Mouse (Mus musculus): ENCODE results near the gene Vcp. TPM values are rescaled to one million over a fixed set of nuclear protein-coding genes. Genes with fewer than 3 reads are reported as not detected.

Gene Vcp
- total RNA-seq, 2 experiments from 2014 or later = 229 to 272 TPM

GRCm38 (mm10) chr4:43025084-43025960 is 25.0 kb upstream of the Vcp start, which contains the start of gene Pigo:
Gene Pigo (minus strand): TSS chr4:43025819.
- intact Hi-C loops (cut with DNase I) = loop anchor here (1.0 kb wide), 1 partner anchor 20 kb away; no protein-coding TSS in a partner anchor
- Histone ChIP-seq H3K4me3 (peak within 1 kb of the TSS; percentile 75), H3K27ac (peak within 1 kb of the TSS; percentile 95)
- DNase-seq = peak; percentile 96
- TF ChIP-seq CTCF (IDR thresholded peaks at IDR 0.05) = peak; percentile 65

- TF ChIP-seq CTCF (IDR thresholded peaks at IDR 0.05) = no peak
- intact Hi-C loops (cut with DNase I) = loop anchor here (1.0 kb wide), 1 partner anchor 19 kb away; no protein-coding TSS in a partner anchor
- Histone ChIP-seq H3K27ac (peak overlapping the region; percentile 95), H3K4me3 (peak overlapping the region; percentile 75)
- no peak for DNase-seq
Measured at GRCm38 (mm10) chr4:43024673-43025072, 24.4 kb upstream of the Vcp start.

- H3K4me3 ChIP-seq = no peak overlapping the region
- intact Hi-C loops (cut with DNase I) = no loop called here
- no peak for TF ChIP-seq CTCF (IDR thresholded peaks at IDR 0.05)
- DNase-seq = no peak
- no peak overlapping the region for H3K27ac ChIP-seq
Measured at GRCm38 (mm10) chr4:43021341-43021740, 21.0 kb upstream of the Vcp start.

- H3K27ac ChIP-seq = no peak overlapping the region
- no peak for TF ChIP-seq CTCF (IDR thresholded peaks at IDR 0.05)
- DNase-seq = no peak
- intact Hi-C loops (cut with DNase I) = no loop called here
- H3K4me3 ChIP-seq = no peak overlapping the region
Measured at GRCm38 (mm10) chr4:43020876-43021275, 20.6 kb upstream of the Vcp start.

GRCm38 (mm10) chr4:43019641-43020465 is 19.5 kb upstream of the Vcp start:
- no peak overlapping the region for H3K27ac ChIP-seq
- DNase-seq = no peak
- no peak for TF ChIP-seq CTCF (IDR thresholded peaks at IDR 0.05)
- intact Hi-C loops (cut with DNase I) = no loop called here
- no peak overlapping the region for H3K4me3 ChIP-seq

GRCm38 (mm10) chr4:43019176-43019575 is 18.9 kb upstream of the Vcp start:
- no peak for DNase-seq
- intact Hi-C loops (cut with DNase I) = no loop called here
- TF ChIP-seq CTCF (IDR thresholded peaks at IDR 0.05) = no peak
- Histone ChIP-seq H3K4me3 (no peak overlapping the region), H3K27ac (no peak overlapping the region)

GRCm38 (mm10) chr4:43018156-43018555 is 17.8 kb upstream of the Vcp start:
- intact Hi-C loops (cut with DNase I) = no loop called here

GRCm38 (mm10) chr4:43012091-43012490 is 11.8 kb upstream of the Vcp start:
- intact Hi-C loops (cut with DNase I) = no loop called here
- TF ChIP-seq CTCF (IDR thresholded peaks at IDR 0.05) = no peak
- no peak overlapping the region for H3K4me3 ChIP-seq
- no peak overlapping the region for H3K27ac ChIP-seq
- no peak for DNase-seq

More at GRCm38 (mm10) chr4:43018156-43018555, 17.8 kb upstream of the Vcp start:
- H3K27ac ChIP-seq = no peak overlapping the region
- no peak overlapping the region for H3K4me3 ChIP-seq
- no peak for DNase-seq
- TF ChIP-seq CTCF (IDR thresholded peaks at IDR 0.05) = no peak

- peak within 1 kb of the TSS; percentile 70 for H3K27ac ChIP-seq
- peak within 1 kb of the TSS; percentile 89 for H3K4me3 ChIP-seq
- peak; percentile 88 for DNase-seq
- intact Hi-C loops (cut with DNase I) = no loop called here
- TF ChIP-seq CTCF (IDR thresholded peaks at IDR 0.05) = no peak
Measured at GRCm38 (mm10) chr4:43010161-43011038, 10.1 kb upstream of the Vcp start, which contains the start of gene Fancg. Gene Fancg (minus strand): TSS chr4:43010506.

GRCm38 (mm10) chr4:43005765-43006164 is 5.5 kb upstream of the Vcp start:
- peak; percentile 70 for TF ChIP-seq CTCF (IDR thresholded peaks at IDR 0.05)
- H3K27ac ChIP-seq = no peak overlapping the region
- no peak overlapping the region for H3K4me3 ChIP-seq
- no peak for DNase-seq
- intact Hi-C loops (cut with DNase I) = loop anchor here (1.0 kb wide), 1 partner anchor 20 kb away; the partner anchor contains the start of gene Pigo

- no peak for TF ChIP-seq CTCF (IDR thresholded peaks at IDR 0.05)
- H3K4me3 ChIP-seq = no peak overlapping the region
- DNase-seq = no peak
- no peak overlapping the region for H3K27ac ChIP-seq
- intact Hi-C loops (cut with DNase I) = loop anchor here (1.0 kb wide), 1 partner anchor 20 kb away; the partner anchor contains the start of gene Pigo
Measured at GRCm38 (mm10) chr4:43004951-43005350, 4.6 kb upstream of the Vcp start.

Measured in gastrocnemius, adult 2 months (tissue).